Mouse (Mus musculus): ENCODE data around the gene Phf1. TPM values are rescaled to one million over a fixed set of nuclear protein-coding genes. Genes with fewer than 3 reads are reported as not detected.
"Not testable (repeated sequence)": the region's sequence is repeated elsewhere in the genome, so short reads cannot be mapped to it uniquely, and the experiment has no call there.

Gene Phf1
- polyA plus RNA-seq, 1 experiment from 2014 or later = 8.7 TPM

GRCm38 (mm10) chr17:26971247-26971905 is 38.5 kb downstream of the Phf1 start:
- Histone ChIP-seq H3K27ac (peak overlapping the region; percentile 59; the same call in 1 of the 2 replicates), H3K9me3 (no peaks in the 10 kb centered on the region), H3K9ac (peak overlapping the region; percentile 3; the same call in 1 of the 2 replicates), H3K4me1 (peaks cover 39% of the 10 kb centered on the region), H3K4me2 (peak overlapping the region; percentile 86), H3K36me3 (peaks cover 26% of the 10 kb centered on the region), H3K4me3 (peak overlapping the region; percentile 97), H3K27me3 (no peaks in the 10 kb centered on the region)
- WGBS = 38% methylated on average over 7 of the region's 8 CpGs
- no peak; the same call in 1 of the 2 replicates for ATAC-seq (ENCODE audit: borderline replicate concordance, extremely low read depth, low FRiP score, low TSS enrichment)

- ATAC-seq (ENCODE audit: borderline replicate concordance, extremely low read depth, low FRiP score, low TSS enrichment) = no peak
- Histone ChIP-seq H3K36me3 (peaks cover 26% of the 10 kb centered on the region), H3K4me2 (peak overlapping the region; percentile 86), H3K27me3 (no peaks in the 10 kb centered on the region), H3K27ac (peak overlapping the region; percentile 94), H3K4me3 (peak overlapping the region; percentile 97), H3K4me1 (peaks cover 39% of the 10 kb centered on the region), H3K9me3 (no peaks in the 10 kb centered on the region), H3K9ac (peak overlapping the region; percentile 85)
- WGBS = 0% methylated on average over 3 of the region's 3 CpGs
Measured at GRCm38 (mm10) chr17:26972107-26972506, 39.3 kb downstream of the Phf1 start.

- Histone ChIP-seq H3K4me3 (peak within 1 kb of the TSS; percentile 97), H3K4me1 (peaks cover 39% of the 10 kb centered on the region), H3K36me3 (peaks cover 31% of the 10 kb centered on the region), H3K27me3 (no peaks in the 10 kb centered on the region), H3K9me3 (no peaks in the 10 kb centered on the region), H3K27ac (peak within 1 kb of the TSS; percentile 94), H3K9ac (peak within 1 kb of the TSS; percentile 85), H3K4me2 (peak within 1 kb of the TSS; percentile 86)
- WGBS = under 1% methylated on average over 74 of the region's 75 CpGs
- peak; percentile 99 for ATAC-seq (ENCODE audit: borderline replicate concordance, extremely low read depth, low FRiP score, low TSS enrichment)
Measured at GRCm38 (mm10) chr17:26972703-26973574, 40.1 kb downstream of the Phf1 start, which contains the start of gene Zbtb9. Zbtb9 (plus strand) TSS chr17:26973167.

GRCm38 (mm10) chr17:26974547-26974946 is 41.7 kb downstream of the Phf1 start:
- no peak for ATAC-seq (ENCODE audit: borderline replicate concordance, extremely low read depth, low FRiP score, low TSS enrichment)
- H3K4me2 ChIP-seq = peak overlapping the region; percentile 86
- H3K27ac ChIP-seq = no peak overlapping the region
- H3K4me3 ChIP-seq = 0 out of 2 replicates have a peak overlapping the region, but pooled peaks have one; percentile 3
- no peaks in the 10 kb centered on the region for H3K9me3 ChIP-seq
- peaks cover 39% of the 10 kb centered on the region for H3K4me1 ChIP-seq
- 90% methylated on average over 15 of the region's 15 CpGs for WGBS
- peaks cover 45% of the 10 kb centered on the region for H3K36me3 ChIP-seq
- H3K9ac ChIP-seq = no peak overlapping the region
- no peaks in the 10 kb centered on the region for H3K27me3 ChIP-seq

- Histone ChIP-seq H3K9me3 (no peaks in the 10 kb centered on the region), H3K36me3 (peaks cover 46% of the 10 kb centered on the region), H3K9ac (no peak overlapping the region), H3K27ac (no peak overlapping the region), H3K4me3 (no peak overlapping the region), H3K4me1 (peaks cover 39% of the 10 kb centered on the region), H3K4me2 (no peak overlapping the region), H3K27me3 (no peaks in the 10 kb centered on the region)
- no peak for ATAC-seq (ENCODE audit: borderline replicate concordance, extremely low read depth, low FRiP score, low TSS enrichment)
Measured at GRCm38 (mm10) chr17:26975415-26975814, 42.6 kb downstream of the Phf1 start.

- Histone ChIP-seq H3K4me1 (peaks cover 27% of the 10 kb centered on the region), H3K36me3 (peaks cover 46% of the 10 kb centered on the region)
- not testable (repeated sequence) for H3K4me3 ChIP-seq; H3K9me3 ChIP-seq; H3K4me2 ChIP-seq; H3K27ac ChIP-seq; ATAC-seq (ENCODE audit: borderline replicate concordance, extremely low read depth, low FRiP score, low TSS enrichment); H3K9ac ChIP-seq; H3K27me3 ChIP-seq
- 83% methylated on average over 6 of the region's 6 CpGs for WGBS
Measured at GRCm38 (mm10) chr17:26977354-26977753, 44.5 kb downstream of the Phf1 start.

GRCm38 (mm10) chr17:26979426-26979825 is 46.6 kb downstream of the Phf1 start:
- peaks cover 17% of the 10 kb centered on the region for H3K4me1 ChIP-seq
- H3K4me2 ChIP-seq = no peak overlapping the region
- H3K36me3 ChIP-seq = peaks cover 46% of the 10 kb centered on the region
- no peak for ATAC-seq (ENCODE audit: borderline replicate concordance, extremely low read depth, low FRiP score, low TSS enrichment)
- H3K27me3 ChIP-seq = no peaks in the 10 kb centered on the region
- H3K9ac ChIP-seq = no peak overlapping the region
- H3K27ac ChIP-seq = no peak overlapping the region
- WGBS = 80% methylated on average over 2 of the region's 2 CpGs
- no peaks in the 10 kb centered on the region for H3K9me3 ChIP-seq
- H3K4me3 ChIP-seq = no peak overlapping the region

GRCm38 (mm10) chr17:26981050-26981449 is 48.2 kb downstream of the Phf1 start:
- no peak overlapping the region for H3K27ac ChIP-seq
- no peak for ATAC-seq (ENCODE audit: borderline replicate concordance, extremely low read depth, low FRiP score, low TSS enrichment)
- 56% methylated on average over 2 of the region's 2 CpGs for WGBS

GRCm38 (mm10) chr17:26983382-26983781 is 50.5 kb downstream of the Phf1 start:
- 79% methylated on average over 4 of the region's 4 CpGs for WGBS

More at GRCm38 (mm10) chr17:26981050-26981449, 48.2 kb downstream of the Phf1 start:
- peaks cover 3% of the 10 kb centered on the region; the same call in 1 of the 2 replicates for H3K4me1 ChIP-seq
- H3K4me2 ChIP-seq = no peak overlapping the region
- H3K36me3 ChIP-seq = peaks cover 32% of the 10 kb centered on the region
- no peak overlapping the region for H3K4me3 ChIP-seq
- no peak overlapping the region for H3K9ac ChIP-seq
- no peaks in the 10 kb centered on the region for H3K27me3 ChIP-seq
- no peaks in the 10 kb centered on the region for H3K9me3 ChIP-seq

GRCm38 (mm10) chr17:26985503-26986179 is 52.8 kb downstream of the Phf1 start:
- H3K27ac ChIP-seq = no peak overlapping the region
- H3K36me3 ChIP-seq = no peaks in the 10 kb centered on the region
- no peaks in the 10 kb centered on the region for H3K9me3 ChIP-seq
- no peaks in the 10 kb centered on the region for H3K27me3 ChIP-seq
- H3K4me1 ChIP-seq = no peaks in the 10 kb centered on the region
- H3K4me3 ChIP-seq = no peak overlapping the region
- 65% methylated on average over 10 of the region's 10 CpGs for WGBS
- ATAC-seq (ENCODE audit: borderline replicate concordance, extremely low read depth, low FRiP score, low TSS enrichment) = no peak
- H3K9ac ChIP-seq = no peak overlapping the region
- no peak overlapping the region for H3K4me2 ChIP-seq

More at GRCm38 (mm10) chr17:26983382-26983781, 50.5 kb downstream of the Phf1 start:
- H3K36me3 ChIP-seq = peaks cover 11% of the 10 kb centered on the region; the same call in 1 of the 2 replicates
- H3K4me1 ChIP-seq = no peaks in the 10 kb centered on the region
- no peaks in the 10 kb centered on the region for H3K9me3 ChIP-seq
- no peak overlapping the region for H3K27ac ChIP-seq
- no peak overlapping the region for H3K4me3 ChIP-seq
- no peaks in the 10 kb centered on the region for H3K27me3 ChIP-seq
- no peak overlapping the region for H3K9ac ChIP-seq
- H3K4me2 ChIP-seq = no peak overlapping the region
- no peak for ATAC-seq (ENCODE audit: borderline replicate concordance, extremely low read depth, low FRiP score, low TSS enrichment)

All from lung, embryonic 15.5 days (tissue).